Mouse (Mus musculus): Measurements from ENCODE around the gene Med27. TPM values are rescaled to one million over a fixed set of nuclear protein-coding genes. Genes with fewer than 3 reads are reported as not detected.

Med27 gene
- polyA plus RNA-seq, 1 experiment from 2014 or later: 25.2 TPM

DNA sequence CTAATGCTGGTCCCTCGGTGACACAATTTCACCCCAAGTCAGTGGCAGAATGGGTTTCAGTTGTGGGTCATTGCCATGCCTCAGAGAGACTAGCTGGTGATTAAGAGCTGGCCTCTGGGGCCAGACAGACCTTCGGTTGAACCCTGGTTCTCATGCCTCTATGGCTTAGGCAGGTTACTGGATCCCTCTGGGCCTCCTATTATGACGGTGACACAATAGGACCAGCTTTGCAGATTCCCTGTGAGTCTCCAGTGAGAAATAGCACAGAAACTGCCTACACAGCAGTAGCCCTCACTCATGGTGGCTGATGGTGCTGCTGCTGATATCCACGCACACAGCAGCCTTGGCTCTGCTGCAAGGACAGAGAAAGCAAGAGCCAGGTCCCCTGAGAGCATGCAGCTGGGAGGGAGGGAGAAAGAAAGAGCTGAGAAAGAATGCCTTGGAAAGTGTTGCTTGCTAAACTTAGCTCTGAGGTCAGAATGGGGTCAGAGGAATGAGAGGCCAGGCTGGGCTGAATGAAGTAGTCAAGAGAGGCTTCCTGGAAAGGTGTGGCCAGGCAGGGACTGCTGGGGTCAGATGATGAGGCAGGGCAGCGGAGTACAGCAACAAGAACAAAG is 226.3 kb downstream of the Med27 start:
- Histone ChIP-seq H3K4me3 (replicated peaks) (no peak overlapping the region), H3K4me2 (no peak overlapping the region), H3K9ac (no peak overlapping the region), H3K9me3 (replicated peaks) (no peaks in the 10 kb centered on the region), H3K4me1 (replicated peaks) (no peaks in the 10 kb centered on the region), H3K27me3 (0 out of 2 replicates have a peak, but pooled peaks cover 3% of the 10 kb centered on the region), H3K36me3 (no peaks in the 10 kb centered on the region), H3K27ac (no peak overlapping the region)
- no peak for DNase-seq
- no peak for ATAC-seq (ENCODE audit: low read depth)
- WGBS (ENCODE audit: insufficient replicate concordance): 51% methylated on average over 5 of the region's 5 CpGs

DNA sequence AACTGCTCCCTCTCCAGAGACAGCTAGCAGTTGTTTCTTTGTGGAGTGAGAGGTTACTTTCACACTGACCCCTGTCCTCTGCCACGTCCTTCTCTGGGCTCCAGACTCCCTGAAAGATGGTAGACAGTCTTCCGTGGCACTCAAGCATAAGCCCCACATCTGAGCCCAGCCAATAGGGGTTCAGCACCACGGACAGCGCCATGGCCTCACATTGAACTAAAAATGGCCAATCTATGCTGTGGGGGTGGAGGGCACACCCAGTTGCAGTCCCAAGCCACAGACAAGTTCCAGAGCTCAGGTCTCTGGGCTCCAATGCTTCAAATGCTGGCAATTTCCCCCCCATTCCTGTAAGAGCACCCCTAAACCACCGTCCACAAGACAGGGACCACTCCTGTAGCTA is 227.0 kb downstream of the Med27 start:
- 0 out of 2 replicates have a peak, but pooled peaks cover 3% of the 10 kb centered on the region for H3K27me3 ChIP-seq
- H3K4me2 ChIP-seq: no peak overlapping the region
- no peaks in the 10 kb centered on the region for H3K4me1 ChIP-seq (replicated peaks)
- H3K9ac ChIP-seq: no peak overlapping the region
- no peaks in the 10 kb centered on the region for H3K36me3 ChIP-seq
- 5% methylated on average over 5 of the region's 5 CpGs for WGBS (ENCODE audit: insufficient replicate concordance)
- no peak overlapping the region for H3K27ac ChIP-seq
- H3K9me3 ChIP-seq (replicated peaks): no peaks in the 10 kb centered on the region
- no peak for ATAC-seq (ENCODE audit: low read depth)
- no peak overlapping the region for H3K4me3 ChIP-seq (replicated peaks)
- DNase-seq: peak; percentile 34

DNA sequence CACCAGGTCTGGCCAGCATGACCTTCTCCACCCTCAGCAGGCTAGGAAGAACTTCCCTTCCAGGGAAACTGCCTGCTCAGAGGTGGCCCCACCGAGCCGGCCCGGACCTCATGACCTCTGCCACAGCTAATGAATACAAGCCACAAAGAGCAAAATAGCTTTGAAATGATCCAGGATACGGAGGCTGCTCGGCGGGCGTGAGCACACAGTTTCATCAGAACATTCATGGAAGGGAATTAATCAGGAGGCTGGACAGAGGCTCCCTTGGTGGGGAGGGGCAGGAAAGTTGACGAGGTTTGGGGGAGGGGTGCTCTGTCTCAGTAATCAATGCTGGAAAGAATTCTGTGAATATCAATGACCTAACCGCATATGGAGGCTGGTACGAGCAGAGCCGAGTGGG is 227.6 kb downstream of the Med27 start:
- Histone ChIP-seq H3K9me3 (replicated peaks) (no peaks in the 10 kb centered on the region), H3K4me3 (replicated peaks) (no peak overlapping the region), H3K9ac (no peak overlapping the region), H3K27ac (no peak overlapping the region), H3K4me2 (no peak overlapping the region), H3K36me3 (no peaks in the 10 kb centered on the region), H3K27me3 (0 out of 2 replicates have a peak, but pooled peaks cover 3% of the 10 kb centered on the region), H3K4me1 (replicated peaks) (no peaks in the 10 kb centered on the region)
- WGBS (ENCODE audit: insufficient replicate concordance): 48% methylated on average over 11 of the region's 11 CpGs
- DNase-seq: no peak
- ATAC-seq (ENCODE audit: low read depth): no peak

Small RNAs within 50 kb of the gene (microRNA-seq; reads per million reads assigned to microRNA genes)
- gene Mir133c: not detected

Other genes with a start within 250 kb of the Med27 start
- gene Setx, start 222.6 kb upstream of the Med27 start, polyA plus RNA-seq (2015; fragmentation: Nextera tagmentation; extraction: Ambion mirVana): 3.3 and 3.5 TPM in 2 replicates
- gene Ntng2, start 93.8 kb upstream of the Med27 start, polyA plus RNA-seq (2015; fragmentation: Nextera tagmentation; extraction: Ambion mirVana): 0.14 TPM in 1 of 2 replicates, not detected in the other